Mouse (Mus musculus) erythroid progenitor cell, adult 5-6 weeks (primary cell): ENCODE data around the gene Kif26b. TPM values are rescaled to one million over a fixed set of nuclear protein-coding genes. Genes with fewer than 3 reads are reported as not detected.

Experiments
- ATAC-seq: replicated peaks from 2 replicates; pipeline ENCODE4 v1.8.0; 2016; ENCODE audit warnings: moderate number of reproducible peaks, mild to moderate bottlenecking, moderate TSS enrichment, inconsistent platforms; ENCODE audit not compliant: poor library complexity, low FRiP score, severe bottlenecking
- total RNA-seq, 2 experiments: library from RNA; stranded (forward) in 1 of 2; stranded (reverse) in 1 of 2; fragments of 150-400 nt in 1 of 2; fragments of 186-747, 209-891 nt in 1 of 2; gene quantifications; 2 replicates each; pipeline versions ENCODE4 v1.2.3 to v1.2.4; 2015 to 2017; ENCODE audit warnings: low replicate concordance in 2 of 2

The Kif26b gene
- total RNA-seq, 2 experiments from 2014 or later: not detected

GRCm38 (mm10) chr1:178803155-178803554 lies 274.2 kb downstream of the Kif26b start:
- ATAC-seq: no peak

GRCm38 (mm10) chr1:178817476-178817875 lies 288.6 kb downstream of the Kif26b start:
- ATAC-seq: no peak

- ATAC-seq: no peak
Measured at GRCm38 (mm10) chr1:178819060-178819459, 290.1 kb downstream of the Kif26b start.

- no peak for ATAC-seq
Measured at GRCm38 (mm10) chr1:178820079-178820478, 291.2 kb downstream of the Kif26b start.

GRCm38 (mm10) chr1:178820556-178821435 lies 291.9 kb downstream of the Kif26b start:
- no peak for ATAC-seq

GRCm38 (mm10) chr1:178824871-178825270 lies 295.9 kb downstream of the Kif26b start:
- ATAC-seq: no peak

GRCm38 (mm10) chr1:178827223-178827622 lies 298.3 kb downstream of the Kif26b start:
- ATAC-seq: no peak

GRCm38 (mm10) chr1:178829456-178829855 lies 300.5 kb downstream of the Kif26b start:
- ATAC-seq: no peak

- ATAC-seq: no peak
Measured at GRCm38 (mm10) chr1:178832571-178832970, 303.6 kb downstream of the Kif26b start.

GRCm38 (mm10) chr1:178835805-178836204 lies 306.9 kb downstream of the Kif26b start:
- no peak for ATAC-seq

GRCm38 (mm10) chr1:178836998-178837397 lies 308.1 kb downstream of the Kif26b start:
- ATAC-seq: no peak

- ATAC-seq: no peak
Measured at GRCm38 (mm10) chr1:178838696-178839320, 309.9 kb downstream of the Kif26b start.

- ATAC-seq: no peak
Measured at GRCm38 (mm10) chr1:178840311-178840710, 311.4 kb downstream of the Kif26b start.

GRCm38 (mm10) chr1:178844839-178845238 lies 315.9 kb downstream of the Kif26b start:
- ATAC-seq: no peak

GRCm38 (mm10) chr1:178847569-178847968 lies 318.6 kb downstream of the Kif26b start:
- ATAC-seq: no peak

GRCm38 (mm10) chr1:178848380-178849106 lies 319.6 kb downstream of the Kif26b start:
- ATAC-seq: no peak

- ATAC-seq: no peak
Measured at GRCm38 (mm10) chr1:178850569-178850968, 321.6 kb downstream of the Kif26b start.

GRCm38 (mm10) chr1:178854936-178855335 lies 326.0 kb downstream of the Kif26b start:
- ATAC-seq: no peak

GRCm38 (mm10) chr1:178855974-178856373 lies 327.0 kb downstream of the Kif26b start:
- no peak for ATAC-seq

GRCm38 (mm10) chr1:178860671-178861391 lies 331.9 kb downstream of the Kif26b start:
- no peak for ATAC-seq
